ENCODE assay signal across 8 mouse cellular contexts in the genomic region with DNA sequence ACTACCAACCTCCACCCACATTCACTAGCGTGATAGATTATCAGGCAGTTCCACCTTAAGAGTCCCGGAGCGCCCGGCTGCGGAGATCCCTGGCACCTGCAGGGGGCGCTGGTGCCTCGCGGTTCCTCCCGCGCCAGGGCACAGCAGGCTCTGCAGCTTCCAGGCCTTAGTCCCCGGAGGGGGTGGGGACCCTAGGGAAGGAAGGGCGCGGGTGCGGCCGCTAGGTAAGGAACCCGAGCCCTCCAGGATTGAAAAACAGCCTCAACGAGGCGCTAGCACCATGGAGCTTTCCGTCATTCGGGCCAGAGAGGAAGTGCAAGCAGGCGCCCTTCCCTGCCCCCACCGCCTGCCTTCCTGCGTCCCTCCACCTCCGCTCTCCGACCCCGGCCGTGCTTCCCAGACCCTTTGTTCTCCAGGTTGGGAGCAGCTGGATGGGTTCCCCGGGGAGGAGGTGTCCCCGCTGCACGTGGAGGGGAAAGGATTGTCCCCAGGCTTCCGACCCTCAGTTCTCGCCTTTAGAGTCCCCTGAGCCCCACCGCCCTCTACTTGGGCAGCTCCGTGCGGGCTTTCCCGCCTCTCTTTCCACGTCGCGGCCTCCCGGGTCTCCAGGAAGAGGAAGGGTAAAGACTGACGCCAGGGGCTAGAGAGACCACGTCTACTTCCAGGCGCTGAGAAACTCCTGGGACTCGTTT. TPM values are rescaled to one million over a fixed set of nuclear protein-coding genes. Genes with fewer than 3 reads are reported as not detected.
DNase-seq lines count a peak whose midpoint lies in the region; ATAC-seq lines count a peak whose summit lies in the region.

No protein-coding gene starts in this region.

- peak overlapping the region; percentile 62 for H3K4me3 ChIP-seq in embryonic facial prominence, embryonic 14.5 days (ENCODE audit: low read depth, low read length)
- peak overlapping the region; percentile 60 for H3K4me3 ChIP-seq in kidney, embryonic 14.5 days (ENCODE audit: low read length)
- peak overlapping the region; percentile 65 for H3K4me3 ChIP-seq in limb, embryonic 15.5 days

- DNase-seq in 3T3-L1 (ENCODE audit: low read depth, low spot score): peak; percentile 95
- DNase-seq in adrenal gland, postnatal 4 days (ENCODE audit: low spot score in 2 of 2): peak; percentile 86 to 93
- DNase-seq in embryonic facial prominence, embryonic 14.5 days (ENCODE audit: low spot score): peak; percentile 98
- peak; percentile 93 to 95 for DNase-seq in heart, adult 9 months (ENCODE audit: low spot score in 2 of 2)
- DNase-seq in monocyte, adult 2 months (ENCODE audit: low read depth in 1 of 2, low spot score in 2 of 2): peak; percentile 66 to 82
- DNase-seq in spleen, postnatal 36 days (ENCODE audit: low spot score in 2 of 2): peak; percentile 84 to 85

- H3K36me3 ChIP-seq in embryonic facial prominence, embryonic 14.5 days (ENCODE audit: control insufficient read depth, insufficient read depth, low read length): no peaks in the 10 kb centered on the region
- no peaks in the 10 kb centered on the region for H3K36me3 ChIP-seq in kidney, embryonic 14.5 days (ENCODE audit: control insufficient read depth, insufficient read depth, low read length)
- H3K36me3 ChIP-seq in limb, embryonic 15.5 days: no peaks in the 10 kb centered on the region

- ATAC-seq in embryonic facial prominence, embryonic 14.5 days (ENCODE audit: low read depth): peak; percentile 92
- ATAC-seq in kidney, embryonic 14.5 days (ENCODE audit: low FRiP score, low TSS enrichment): peak; percentile 94
- peak; percentile 82 for ATAC-seq in limb, embryonic 15.5 days (ENCODE audit: insufficient number of reproducible peaks, low FRiP score, low TSS enrichment, low read depth)

- H3K4me2 ChIP-seq in embryonic facial prominence, embryonic 14.5 days (ENCODE audit: low read depth, low read length): peak overlapping the region; percentile 97
- H3K4me2 ChIP-seq in kidney, embryonic 14.5 days (replicated peaks; ENCODE audit: low read depth, low read length): peak overlapping the region; percentile 95
- peak overlapping the region; percentile 97 for H3K4me2 ChIP-seq in limb, embryonic 15.5 days

- H3K9me3 ChIP-seq in embryonic facial prominence, embryonic 14.5 days (ENCODE audit: control insufficient read depth, low read length): no peaks in the 10 kb centered on the region
- H3K9me3 ChIP-seq in kidney, embryonic 14.5 days (ENCODE audit: control insufficient read depth, low read length): no peaks in the 10 kb centered on the region
- H3K9me3 ChIP-seq in limb, embryonic 15.5 days: no peaks in the 10 kb centered on the region

- under 1% methylated on average over 30 of the region's 44 CpGs for WGBS in embryonic facial prominence, embryonic 14.5 days
- 0% methylated on average over 43 of the region's 44 CpGs for WGBS in kidney, embryonic 14.5 days
- under 1% methylated on average over 44 of the region's 44 CpGs for whole genome bisulfite sequencing in limb, embryonic 15.5 days

- peaks cover 26% of the 10 kb centered on the region for H3K4me1 ChIP-seq in embryonic facial prominence, embryonic 14.5 days (ENCODE audit: control insufficient read depth, insufficient read depth, low read length)
- H3K4me1 ChIP-seq in kidney, embryonic 14.5 days (ENCODE audit: control insufficient read depth, insufficient read depth, low read length): peaks cover 27% of the 10 kb centered on the region
- peaks cover 37% of the 10 kb centered on the region for H3K4me1 ChIP-seq in limb, embryonic 15.5 days

- H3K27me3 ChIP-seq in embryonic facial prominence, embryonic 14.5 days (replicated peaks; ENCODE audit: control insufficient read depth, insufficient read depth, low read length): no peaks in the 10 kb centered on the region
- no peaks in the 10 kb centered on the region for H3K27me3 ChIP-seq in kidney, embryonic 14.5 days (ENCODE audit: control insufficient read depth, insufficient read depth, low read length)
- H3K27me3 ChIP-seq in limb, embryonic 15.5 days: no peaks in the 10 kb centered on the region

- peak overlapping the region; percentile 89 for H3K9ac ChIP-seq in embryonic facial prominence, embryonic 14.5 days (ENCODE audit: low read depth, low read length)
- peak overlapping the region; percentile 92 for H3K9ac ChIP-seq in kidney, embryonic 14.5 days (ENCODE audit: low read depth, low read length)
- H3K9ac ChIP-seq in limb, embryonic 15.5 days: peak overlapping the region; percentile 78

- peak overlapping the region; percentile 96 for H3K27ac ChIP-seq in embryonic facial prominence, embryonic 14.5 days (replicated peaks; ENCODE audit: low read depth, low read length)
- H3K27ac ChIP-seq in kidney, embryonic 14.5 days (ENCODE audit: low read depth, low read length): peak overlapping the region; percentile 99
- H3K27ac ChIP-seq in limb, embryonic 15.5 days: peak overlapping the region; percentile 97

RNA-seq across cellular contexts. Expression of a gene that starts 9.9 kb away (rescaled TPM):
- total RNA-seq in adrenal gland, postnatal 4 days (2021): 1 to 10 TPM; 3.1 to 4.7 TPM
- 6.9 and 9.1 TPM in 2 replicates for polyA plus RNA-seq in embryonic facial prominence, embryonic 14.5 days (2014; fragmentation: Nextera tagmentation; extraction: Ambion mirVana)
- polyA plus RNA-seq in kidney, embryonic 14.5 days (2014; fragmentation: Nextera tagmentation; extraction: Ambion mirVana): 9.4 and 10.0 TPM in 2 replicates
- 13.0 and 16.8 TPM in 2 replicates for polyA plus RNA-seq in limb, embryonic 15.5 days (2015; fragmentation: Nextera tagmentation; extraction: Ambion mirVana)

RNA-seq across cellular contexts. Expression of a gene that starts 21.3 kb away (rescaled TPM):
- total RNA-seq in adrenal gland, postnatal 4 days (2021): 10 to 100 TPM in 1 of 2 experiments, 1 to 10 TPM in 1; 9.9 to 11.3 TPM
- 4.0 and 5.8 TPM in 2 replicates for polyA plus RNA-seq in embryonic facial prominence, embryonic 14.5 days (2014; fragmentation: Nextera tagmentation; extraction: Ambion mirVana)
- polyA plus RNA-seq in kidney, embryonic 14.5 days (2014; fragmentation: Nextera tagmentation; extraction: Ambion mirVana): 10.5 and 11.4 TPM in 2 replicates
- 5.1 and 7.6 TPM in 2 replicates for polyA plus RNA-seq in limb, embryonic 15.5 days (2015; fragmentation: Nextera tagmentation; extraction: Ambion mirVana)

RNA-seq across cellular contexts. Expression of a gene that starts 27.4 kb away (rescaled TPM):
- total RNA-seq in adrenal gland, postnatal 4 days (2021): 10 to 100 TPM; 62.2 to 64.8 TPM
- 27.4 and 32.1 TPM in 2 replicates for polyA plus RNA-seq in embryonic facial prominence, embryonic 14.5 days (2014; fragmentation: Nextera tagmentation; extraction: Ambion mirVana)
- 58.7 and 74.9 TPM in 2 replicates for polyA plus RNA-seq in kidney, embryonic 14.5 days (2014; fragmentation: Nextera tagmentation; extraction: Ambion mirVana)
- 51.3 and 53.4 TPM in 2 replicates for polyA plus RNA-seq in limb, embryonic 15.5 days (2015; fragmentation: Nextera tagmentation; extraction: Ambion mirVana)

RNA-seq across cellular contexts. Expression of a gene that starts 30.8 kb away (rescaled TPM):
- not detected for total RNA-seq in adrenal gland, postnatal 4 days (2021)
- polyA plus RNA-seq in embryonic facial prominence, embryonic 14.5 days (2014; fragmentation: Nextera tagmentation; extraction: Ambion mirVana): not detected in 2 replicates
- not detected in 2 replicates for polyA plus RNA-seq in kidney, embryonic 14.5 days (2014; fragmentation: Nextera tagmentation; extraction: Ambion mirVana)
- polyA plus RNA-seq in limb, embryonic 15.5 days (2015; fragmentation: Nextera tagmentation; extraction: Ambion mirVana): not detected in 2 replicates

Comparison
In these comparisons a context has a peak if more than half of its experiments do, and no peak if none do; other contexts are left out.
1. Peak in every context shown above with its lines: DNase-seq, ATAC-seq, H3K4me3 ChIP-seq and H3K27ac ChIP-seq.